Mouse (Mus musculus): ENCODE results near the gene Igsf9b.

Igsf9b gene

GRCm38 (mm10) chr9:27298411-27299285 lies at the start of gene Igsf9b:
Igsf9b (plus strand) TSS chr9:27299204.
- DNase-seq (ENCODE audit: low spot score), result peak; percentile 94

- no peak for DNase-seq (ENCODE audit: low spot score)
Observed at GRCm38 (mm10) chr9:27252034-27252714, 46.8 kb upstream of the Igsf9b start.

GRCm38 (mm10) chr9:27256454-27256853 lies 42.5 kb upstream of the Igsf9b start:
- DNase-seq (ENCODE audit: low spot score), result no peak

GRCm38 (mm10) chr9:27260378-27260947 lies 38.5 kb upstream of the Igsf9b start:
- DNase-seq (ENCODE audit: low spot score), result no peak

DNA sequence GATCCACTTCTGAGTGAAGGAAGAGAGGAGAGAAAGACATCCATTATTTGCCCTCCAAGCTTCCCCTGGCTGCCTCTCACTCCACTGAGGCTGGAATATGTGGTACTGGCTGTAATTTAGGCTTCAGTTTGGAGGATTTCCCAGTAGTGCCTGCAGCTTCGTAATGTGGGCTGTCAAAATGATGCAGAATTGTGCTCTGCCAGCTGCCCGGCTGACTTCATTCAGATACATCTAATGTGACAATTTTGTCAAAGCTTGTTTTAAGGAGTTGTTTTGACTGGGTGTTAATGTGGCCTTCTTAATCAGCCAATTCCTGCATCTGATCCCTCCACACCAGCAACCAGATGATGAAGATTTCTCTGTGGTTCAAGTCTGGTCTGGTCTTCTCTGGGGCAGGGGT lies 37.1 kb upstream of the Igsf9b start:
- DNase-seq (ENCODE audit: low spot score), result peak; percentile 18

GRCm38 (mm10) chr9:27265009-27265408 lies 34.0 kb upstream of the Igsf9b start:
- DNase-seq (ENCODE audit: low spot score), result no peak

DNA sequence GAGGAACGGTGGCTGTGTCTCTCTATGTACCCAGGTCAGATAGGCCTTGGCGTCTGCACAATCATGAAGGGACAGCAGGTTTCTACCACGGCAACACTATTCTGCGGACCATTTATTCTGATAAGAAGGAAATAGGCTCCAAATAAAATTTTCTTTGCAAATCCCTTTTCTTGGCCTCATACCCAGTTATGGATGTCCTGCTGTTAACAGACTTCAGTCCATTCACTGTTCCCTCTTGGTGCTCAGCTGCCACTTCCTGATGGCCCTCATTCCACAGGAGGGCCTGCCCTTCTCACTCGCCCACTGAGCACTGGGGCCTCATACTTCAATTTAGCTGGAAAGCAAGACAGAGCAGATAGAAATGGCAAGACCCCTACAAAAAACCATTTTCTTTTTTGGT lies 31.1 kb upstream of the Igsf9b start:
- no peak for DNase-seq (ENCODE audit: low spot score)

DNA sequence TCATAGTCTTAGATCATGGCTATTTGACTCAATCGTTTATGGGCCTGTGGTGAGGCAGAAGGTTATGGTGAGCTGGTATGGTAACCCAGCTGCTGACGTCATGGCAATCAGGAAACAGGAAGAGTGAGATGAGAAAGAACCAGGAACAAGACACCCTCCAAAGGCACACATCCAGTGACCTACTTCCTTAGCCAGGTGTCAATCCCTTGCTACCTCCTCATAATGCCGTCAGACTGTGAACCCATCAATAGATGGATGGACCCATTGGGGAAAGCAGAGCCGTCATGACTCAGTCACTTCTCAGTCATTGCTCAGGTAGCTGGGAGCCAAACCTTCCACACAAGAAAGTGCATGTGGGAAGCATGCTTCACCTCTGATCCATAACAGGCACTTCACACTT lies 30.5 kb upstream of the Igsf9b start:
- no peak for DNase-seq (ENCODE audit: low spot score)

- DNase-seq (ENCODE audit: low spot score), result no peak
Observed at GRCm38 (mm10) chr9:27269322-27269721, 29.7 kb upstream of the Igsf9b start.

DNA sequence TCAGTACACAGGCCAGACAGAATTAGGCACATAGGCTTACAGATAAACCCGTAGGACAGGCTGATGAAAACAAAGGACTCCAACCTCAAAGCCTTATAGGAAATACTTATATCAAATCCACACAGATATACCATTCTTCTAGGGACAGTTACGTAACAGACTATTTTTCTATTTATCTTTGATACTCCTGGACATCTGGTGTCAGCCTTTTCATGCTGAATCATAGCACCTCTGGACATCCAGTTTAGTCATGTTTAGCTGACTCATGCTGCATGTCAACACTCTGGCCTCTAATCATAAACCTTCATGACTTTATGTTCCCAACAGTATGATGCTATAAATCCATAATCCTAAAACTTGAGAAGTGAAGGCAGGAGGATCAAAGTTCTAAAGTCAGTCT lies 29.1 kb upstream of the Igsf9b start:
- DNase-seq (ENCODE audit: low spot score), result no peak

DNA sequence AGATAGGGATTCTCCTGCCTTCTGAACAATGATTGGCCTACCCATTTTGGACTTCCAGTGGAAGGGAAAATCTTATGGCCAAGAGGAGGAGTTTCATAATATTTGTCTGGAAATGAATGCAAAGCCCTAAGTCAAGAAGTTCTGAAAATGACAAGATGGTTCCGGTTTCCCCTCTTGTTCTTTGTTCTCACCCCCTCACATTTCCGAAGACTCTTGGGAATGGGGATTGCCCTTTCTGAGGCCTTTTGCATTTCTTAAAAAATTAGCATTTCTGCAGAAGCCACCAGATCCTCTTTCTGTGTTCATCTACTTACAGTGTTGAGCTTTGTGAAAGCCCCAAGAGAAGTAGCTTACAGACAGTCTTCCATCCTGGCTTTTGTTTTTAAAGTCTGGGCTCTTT lies 27.1 kb upstream of the Igsf9b start:
- DNase-seq (ENCODE audit: low spot score), result no peak

DNA sequence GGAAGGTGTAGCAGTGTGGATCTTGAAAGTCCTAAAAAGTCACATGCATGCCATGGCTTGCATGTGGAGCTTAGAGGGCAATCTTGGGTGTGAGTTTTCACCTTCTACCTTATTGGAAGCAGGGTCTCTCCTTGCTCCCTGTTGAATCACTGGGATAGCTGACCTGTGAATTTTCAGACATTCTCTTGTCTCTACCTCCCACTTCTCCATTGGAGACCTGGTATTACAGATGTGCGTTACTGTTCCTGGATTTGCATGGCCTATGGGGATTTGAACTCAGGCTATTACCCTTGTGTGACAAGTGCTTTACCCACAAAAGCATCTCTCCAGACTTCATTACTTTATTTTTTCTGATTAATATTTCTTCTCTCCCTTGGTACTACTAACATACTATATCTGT lies 26.1 kb upstream of the Igsf9b start:
- no peak for DNase-seq (ENCODE audit: low spot score)

DNA sequence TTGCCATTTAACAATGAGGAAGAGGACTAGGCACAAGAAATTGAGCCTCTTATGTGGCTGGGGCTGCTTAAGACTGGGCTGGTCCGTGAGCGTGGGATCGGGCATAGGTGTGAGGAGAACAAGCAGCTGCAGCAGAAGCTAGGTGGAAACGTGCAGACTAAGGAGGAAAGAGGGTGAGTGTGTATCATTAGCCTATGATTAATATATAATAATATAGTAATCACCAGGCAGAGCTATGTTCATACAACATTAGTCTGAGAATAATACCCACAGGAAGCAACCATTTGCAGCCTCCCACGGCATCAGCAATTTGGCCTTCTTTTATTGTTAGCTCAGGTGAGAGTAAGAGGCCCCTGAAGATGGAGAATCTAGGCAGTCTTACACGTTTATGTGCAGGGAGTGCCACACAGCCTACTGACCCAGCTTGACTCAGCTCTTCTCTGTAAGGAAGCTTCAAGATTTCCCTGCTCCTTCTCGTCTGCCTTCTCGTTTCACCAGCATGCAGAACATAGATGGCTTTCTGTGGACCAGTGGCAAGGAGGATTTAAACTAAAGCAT lies 22.6 kb upstream of the Igsf9b start:
- no peak for DNase-seq (ENCODE audit: low spot score)

DNA sequence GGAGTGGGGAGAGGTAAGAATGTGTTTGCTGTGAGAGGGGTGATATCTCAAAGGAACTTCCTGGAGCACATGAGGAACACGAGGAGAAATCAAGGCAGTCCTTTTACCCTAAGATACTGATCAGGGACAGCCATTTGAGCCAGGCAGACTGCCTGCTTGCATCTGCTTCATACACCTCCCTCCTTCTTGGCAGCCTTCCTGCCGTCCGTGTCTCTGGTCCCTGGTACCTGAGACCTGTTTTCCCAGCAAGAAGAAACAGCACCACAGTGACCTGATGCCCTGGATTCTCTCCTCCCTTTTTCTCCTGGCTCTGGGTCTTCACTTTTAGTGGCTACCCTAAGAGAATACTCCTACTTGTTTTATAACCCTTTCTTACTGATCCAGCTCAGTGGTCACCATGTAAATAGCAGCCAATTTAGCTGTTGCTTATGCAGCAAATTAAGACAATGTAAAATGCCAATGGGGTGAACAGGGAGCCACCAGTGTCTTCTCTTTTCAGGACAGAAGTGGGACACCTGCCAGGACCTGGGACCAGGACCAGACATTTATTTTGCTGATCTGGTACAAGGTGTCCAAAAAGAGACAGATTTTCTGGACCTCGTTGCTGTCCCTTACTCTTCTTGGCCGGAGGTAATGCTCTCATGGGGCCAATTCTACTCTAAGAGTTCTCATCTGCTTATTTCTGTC lies 21.5 kb upstream of the Igsf9b start:
- no peak for DNase-seq (ENCODE audit: low spot score)

- no peak for DNase-seq (ENCODE audit: low spot score)
Observed at GRCm38 (mm10) chr9:27279041-27279440, 20.0 kb upstream of the Igsf9b start.

DNA sequence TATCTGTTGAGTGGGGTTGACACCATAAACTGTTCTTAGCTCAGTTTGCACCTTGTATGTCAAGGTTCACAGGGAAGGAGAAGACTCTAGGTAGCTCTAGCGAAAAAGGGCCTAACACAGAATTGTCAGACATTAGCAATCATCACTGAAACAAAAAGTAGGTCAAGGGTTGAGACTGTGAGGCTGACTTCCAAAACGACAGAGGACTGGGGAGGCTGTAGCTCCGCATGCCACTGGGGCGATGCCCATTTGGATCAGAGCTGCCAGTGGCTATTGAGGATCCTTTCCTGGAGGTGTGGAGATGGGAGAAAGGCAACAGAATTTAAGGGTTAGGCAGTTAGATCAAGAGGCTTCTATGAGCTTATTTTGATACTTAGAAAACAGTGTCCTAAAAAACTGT lies 18.0 kb upstream of the Igsf9b start:
- no peak for DNase-seq (ENCODE audit: low spot score)

GRCm38 (mm10) chr9:27285719-27286249 lies 13.2 kb upstream of the Igsf9b start:
- DNase-seq (ENCODE audit: low spot score), result no peak

GRCm38 (mm10) chr9:27286296-27286695 lies 12.7 kb upstream of the Igsf9b start:
- DNase-seq (ENCODE audit: low spot score), result no peak

DNA sequence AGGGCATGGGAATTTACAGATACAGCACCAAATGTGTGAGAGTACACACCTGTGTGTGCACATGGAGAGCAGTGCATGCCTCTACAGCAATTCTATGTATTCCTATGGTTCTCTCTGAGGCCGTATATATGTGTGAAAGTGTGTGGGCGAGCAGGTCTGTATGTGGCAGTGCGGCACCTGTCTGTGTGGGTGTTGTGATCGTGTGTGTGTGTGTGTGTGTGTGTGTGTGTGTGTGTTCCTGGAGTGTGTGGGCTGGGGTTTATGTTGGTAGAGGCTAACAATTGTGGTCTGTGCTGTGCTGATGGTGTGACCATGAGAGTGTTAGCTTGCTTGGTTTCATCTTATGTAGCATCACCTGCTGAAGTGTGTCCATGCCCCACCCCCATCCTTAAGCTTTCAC lies 12.1 kb upstream of the Igsf9b start:
- no peak for DNase-seq (ENCODE audit: low spot score)

- DNase-seq (ENCODE audit: low spot score), result no peak
Observed at GRCm38 (mm10) chr9:27287419-27287818, 11.6 kb upstream of the Igsf9b start.

DNA sequence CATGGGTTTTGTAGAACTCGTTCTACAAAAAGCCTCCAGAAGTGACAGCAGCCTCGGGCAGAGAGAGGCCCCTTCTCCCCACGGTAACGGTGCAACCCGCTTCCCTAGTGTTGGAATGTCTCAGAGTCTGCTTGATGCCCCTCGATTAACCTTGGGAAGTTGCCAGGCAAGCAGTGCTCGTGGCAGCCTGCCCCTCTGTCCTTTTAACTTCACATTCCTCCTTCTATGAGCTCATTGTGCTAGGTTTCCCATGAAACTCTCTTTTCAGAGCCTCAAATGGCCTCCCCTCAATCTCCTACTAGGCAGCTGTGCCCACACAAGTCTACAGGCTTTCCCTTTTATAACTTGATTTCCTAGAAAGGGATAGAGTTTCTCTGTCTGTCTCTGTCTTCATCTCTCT lies 10.6 kb upstream of the Igsf9b start:
- no peak for DNase-seq (ENCODE audit: low spot score)
